Mouse (Mus musculus): Measurements from ENCODE around the gene Gopc. TPM values are rescaled to one million over a fixed set of nuclear protein-coding genes. Genes with fewer than 3 reads are reported as not detected.
A peak's percentile ranks its signal among the peaks of the same experiment; 100 is the strongest.

Gene Gopc
- polyA plus RNA-seq, 1 experiment from 2014 or later, result 16.2 TPM

DNA sequence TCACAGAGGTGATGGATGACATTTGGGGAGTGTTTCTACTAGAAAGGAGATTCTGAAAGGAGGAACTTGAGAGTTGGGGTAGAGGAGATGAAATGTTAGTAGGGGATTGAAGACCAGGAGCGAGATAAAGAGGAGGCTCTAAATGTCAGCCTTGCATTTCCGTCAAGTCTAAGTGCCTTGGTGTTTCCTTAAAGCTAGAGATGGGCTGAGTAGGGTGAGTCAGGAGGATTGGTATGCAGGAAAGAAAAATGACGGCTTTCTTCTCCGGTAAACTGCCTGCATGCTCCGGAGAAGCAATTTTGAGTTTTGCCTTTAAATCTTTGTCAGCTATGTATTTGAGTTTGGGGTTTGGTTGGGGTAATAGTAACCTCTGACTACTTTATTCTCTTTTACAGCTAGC lies 37.0 kb upstream of the Gopc start:
- no peak for ATAC-seq (ENCODE audit: insufficient number of reproducible peaks, low FRiP score, low TSS enrichment, low read depth)
- H3K9me3 ChIP-seq (ENCODE audit: control insufficient read depth, low read length), result no peaks in the 10 kb centered on the region
- no peak for DNase-seq (ENCODE audit: low spot score)
- H3K27me3 ChIP-seq (ENCODE audit: control insufficient read depth, insufficient read depth, low read length), result no peaks in the 10 kb centered on the region
- 75% methylated on average over 5 of the region's 5 CpGs for WGBS
- H3K4me3 ChIP-seq (ENCODE audit: low read depth, low read length), result peak overlapping the region; percentile 88
- no peak overlapping the region for H3K9ac ChIP-seq (ENCODE audit: low read length)
- H3K27ac ChIP-seq (replicated peaks; ENCODE audit: low read depth, low read length), result no peak overlapping the region
- peak overlapping the region; percentile 60 for H3K4me2 ChIP-seq (ENCODE audit: low read depth, severe bottlenecking)
- peaks cover 7% of the 10 kb centered on the region for H3K4me1 ChIP-seq (ENCODE audit: control insufficient read depth, insufficient read depth, low read length)
- H3K36me3 ChIP-seq (ENCODE audit: control insufficient read depth, insufficient read depth, low read length), result no peaks in the 10 kb centered on the region

DNA sequence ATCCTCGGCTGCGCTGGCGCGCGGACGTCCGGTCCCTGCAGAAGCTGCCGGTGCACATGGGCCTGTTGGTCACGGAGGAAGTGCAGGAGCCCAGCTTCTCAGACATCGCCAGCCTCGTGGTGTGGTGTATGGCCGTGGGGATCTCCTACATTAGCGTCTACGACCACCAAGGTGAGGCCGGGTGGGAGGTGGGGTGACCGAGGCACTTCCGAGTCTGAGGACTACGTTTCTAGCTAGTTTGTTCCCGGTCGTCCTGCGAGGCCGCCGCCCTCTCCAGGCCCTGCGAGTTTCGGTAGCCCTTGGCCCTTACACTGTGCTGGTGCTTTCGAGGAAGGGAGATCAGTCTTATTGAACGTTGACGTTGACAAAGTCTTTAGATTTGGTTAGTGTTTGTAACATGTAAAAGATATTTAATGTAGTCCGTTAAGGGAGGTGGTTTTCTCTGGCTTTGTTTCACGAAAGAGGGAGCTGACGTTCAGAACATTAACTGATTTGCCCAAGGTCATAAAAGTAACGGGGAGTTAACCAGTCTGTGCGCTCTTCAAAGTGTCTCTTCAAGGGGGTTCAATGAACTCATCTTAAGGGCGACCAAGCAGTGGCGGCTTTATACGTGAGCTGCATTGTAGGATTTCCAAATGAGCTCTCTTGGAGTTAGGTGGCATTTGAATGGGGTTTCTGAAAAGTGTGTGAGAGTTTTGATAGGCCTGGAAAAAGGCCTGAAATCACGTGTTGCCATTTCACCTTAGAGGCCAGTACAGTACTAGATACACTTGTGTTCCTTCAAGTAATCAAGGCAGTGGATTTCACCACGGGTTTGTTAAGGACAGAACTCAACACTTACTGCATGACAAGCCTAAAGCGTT lies 36.3 kb upstream of the Gopc start:
- peak; percentile 29 for DNase-seq (ENCODE audit: low spot score)
- WGBS, result 2% methylated on average over 39 of the region's 39 CpGs
- Histone ChIP-seq H3K4me3 (ENCODE audit: low read depth, low read length) (peak overlapping the region; percentile 88), H3K4me2 (ENCODE audit: low read depth, severe bottlenecking) (peak overlapping the region; percentile 60), H3K27ac (replicated peaks; ENCODE audit: low read depth, low read length) (peak overlapping the region; percentile 82), H3K9me3 (ENCODE audit: control insufficient read depth, low read length) (no peaks in the 10 kb centered on the region), H3K9ac (ENCODE audit: low read length) (peak overlapping the region; percentile 90), H3K36me3 (ENCODE audit: control insufficient read depth, insufficient read depth, low read length) (no peaks in the 10 kb centered on the region), H3K27me3 (ENCODE audit: control insufficient read depth, insufficient read depth, low read length) (no peaks in the 10 kb centered on the region), H3K4me1 (ENCODE audit: control insufficient read depth, insufficient read depth, low read length) (peaks cover 7% of the 10 kb centered on the region)
- ATAC-seq (ENCODE audit: insufficient number of reproducible peaks, low FRiP score, low TSS enrichment, low read depth), result peak; percentile 44

GRCm38 (mm10) chr10:52417299-52417997 lies 35.5 kb upstream of the Gopc start, which contains the start of gene Nus1:
TSS of gene Nus1 (plus strand) at chr10:52417547.
- peak within 1 kb of the TSS; percentile 88 for H3K4me3 ChIP-seq (ENCODE audit: low read depth, low read length)
- no peaks in the 10 kb centered on the region for H3K9me3 ChIP-seq (ENCODE audit: control insufficient read depth, low read length)
- peak within 1 kb of the TSS; percentile 60 for H3K4me2 ChIP-seq (ENCODE audit: low read depth, severe bottlenecking)
- peaks cover 7% of the 10 kb centered on the region for H3K4me1 ChIP-seq (ENCODE audit: control insufficient read depth, insufficient read depth, low read length)
- no peaks in the 10 kb centered on the region for H3K27me3 ChIP-seq (ENCODE audit: control insufficient read depth, insufficient read depth, low read length)
- peak within 1 kb of the TSS; percentile 82 for H3K27ac ChIP-seq (replicated peaks; ENCODE audit: low read depth, low read length)
- H3K9ac ChIP-seq (ENCODE audit: low read length), result peak within 1 kb of the TSS; percentile 90
- no peaks in the 10 kb centered on the region for H3K36me3 ChIP-seq (ENCODE audit: control insufficient read depth, insufficient read depth, low read length)
- DNase-seq (ENCODE audit: low spot score), result peak; percentile 98
- under 1% methylated on average over 77 of the region's 79 CpGs for WGBS
- ATAC-seq (ENCODE audit: insufficient number of reproducible peaks, low FRiP score, low TSS enrichment, low read depth), result peak; percentile 99

DNA sequence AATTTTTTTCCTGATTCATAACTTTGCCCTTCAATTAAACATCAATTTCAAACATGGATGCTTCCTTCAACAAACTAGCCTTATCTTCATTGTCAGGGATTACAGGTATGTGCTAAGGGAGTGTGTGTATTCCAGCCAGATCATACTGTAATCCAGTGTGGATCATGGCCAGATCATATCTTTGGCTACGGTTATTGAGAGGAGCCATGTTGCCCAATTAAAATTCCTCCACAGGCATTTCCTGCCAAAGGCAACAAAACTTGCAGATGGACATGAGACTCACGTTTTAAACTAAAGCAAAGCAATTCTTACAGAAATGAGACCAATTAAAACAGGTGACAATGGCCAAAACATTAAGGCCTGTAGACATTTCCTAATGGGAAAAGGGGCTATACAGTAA lies 34.5 kb upstream of the Gopc start:
- H3K4me3 ChIP-seq (ENCODE audit: low read depth, low read length), result no peak overlapping the region
- H3K4me2 ChIP-seq (ENCODE audit: low read depth, severe bottlenecking), result peak overlapping the region; percentile 32; the same call in 1 of the 2 replicates
- peaks cover 7% of the 10 kb centered on the region for H3K4me1 ChIP-seq (ENCODE audit: control insufficient read depth, insufficient read depth, low read length)
- H3K9me3 ChIP-seq (ENCODE audit: control insufficient read depth, low read length), result no peaks in the 10 kb centered on the region
- DNase-seq (ENCODE audit: low spot score) (no peak), ATAC-seq (ENCODE audit: insufficient number of reproducible peaks, low FRiP score, low TSS enrichment, low read depth) (no peak)
- H3K36me3 ChIP-seq (ENCODE audit: control insufficient read depth, insufficient read depth, low read length), result no peaks in the 10 kb centered on the region
- H3K27ac ChIP-seq (replicated peaks; ENCODE audit: low read depth, low read length), result no peak overlapping the region
- H3K27me3 ChIP-seq (ENCODE audit: control insufficient read depth, insufficient read depth, low read length), result no peaks in the 10 kb centered on the region
- 63% methylated on average over 2 of the region's 2 CpGs for WGBS
- H3K9ac ChIP-seq (ENCODE audit: low read length), result no peak overlapping the region

GRCm38 (mm10) chr10:52415020-52415419 lies 33.1 kb upstream of the Gopc start:
- no peaks in the 10 kb centered on the region for H3K27me3 ChIP-seq (ENCODE audit: control insufficient read depth, insufficient read depth, low read length)
- H3K4me1 ChIP-seq (ENCODE audit: control insufficient read depth, insufficient read depth, low read length), result peaks cover 7% of the 10 kb centered on the region
- 87% methylated on average over 2 of the region's 2 CpGs for WGBS
- no peak for DNase-seq (ENCODE audit: low spot score)
- no peak overlapping the region for H3K9ac ChIP-seq (ENCODE audit: low read length)
- H3K36me3 ChIP-seq (ENCODE audit: control insufficient read depth, insufficient read depth, low read length), result no peaks in the 10 kb centered on the region
- H3K4me2 ChIP-seq (ENCODE audit: low read depth, severe bottlenecking), result no peak overlapping the region
- no peak for ATAC-seq (ENCODE audit: insufficient number of reproducible peaks, low FRiP score, low TSS enrichment, low read depth)
- H3K27ac ChIP-seq (replicated peaks; ENCODE audit: low read depth, low read length), result no peak overlapping the region
- no peaks in the 10 kb centered on the region for H3K9me3 ChIP-seq (ENCODE audit: control insufficient read depth, low read length)
- H3K4me3 ChIP-seq (ENCODE audit: low read depth, low read length), result no peak overlapping the region

DNA sequence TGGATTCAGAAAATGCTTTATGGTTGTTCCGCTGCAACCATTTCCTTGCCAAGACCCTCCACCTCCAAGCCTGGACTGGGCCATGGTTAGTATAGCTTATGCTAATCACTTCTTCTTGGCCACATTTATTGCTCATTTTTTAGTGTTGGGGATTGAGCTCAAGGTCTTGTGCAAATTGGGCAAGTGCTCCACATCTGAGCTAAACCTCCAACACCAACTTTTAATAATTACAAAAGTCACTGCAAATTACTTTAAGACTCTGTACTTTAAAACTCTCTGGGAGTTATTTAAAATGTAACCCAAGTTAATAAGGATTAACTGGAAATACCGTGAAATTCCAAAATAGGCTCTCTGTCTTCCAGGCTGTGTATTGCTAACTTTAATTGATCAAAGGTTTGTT lies 25.6 kb upstream of the Gopc start:
- H3K27me3 ChIP-seq (ENCODE audit: control insufficient read depth, insufficient read depth, low read length), result no peaks in the 10 kb centered on the region
- H3K9ac ChIP-seq (ENCODE audit: low read length), result no peak overlapping the region
- H3K36me3 ChIP-seq (ENCODE audit: control insufficient read depth, insufficient read depth, low read length), result no peaks in the 10 kb centered on the region
- no peaks in the 10 kb centered on the region for H3K4me1 ChIP-seq (ENCODE audit: control insufficient read depth, insufficient read depth, low read length)
- no peak overlapping the region for H3K4me3 ChIP-seq (ENCODE audit: low read depth, low read length)
- 92% methylated on average over 2 of the region's 2 CpGs for WGBS
- H3K27ac ChIP-seq (replicated peaks; ENCODE audit: low read depth, low read length), result no peak overlapping the region
- DNase-seq (ENCODE audit: low spot score), result no peak
- no peak for ATAC-seq (ENCODE audit: insufficient number of reproducible peaks, low FRiP score, low TSS enrichment, low read depth)
- no peaks in the 10 kb centered on the region for H3K9me3 ChIP-seq (ENCODE audit: control insufficient read depth, low read length)
- H3K4me2 ChIP-seq (ENCODE audit: low read depth, severe bottlenecking), result no peak overlapping the region

DNA sequence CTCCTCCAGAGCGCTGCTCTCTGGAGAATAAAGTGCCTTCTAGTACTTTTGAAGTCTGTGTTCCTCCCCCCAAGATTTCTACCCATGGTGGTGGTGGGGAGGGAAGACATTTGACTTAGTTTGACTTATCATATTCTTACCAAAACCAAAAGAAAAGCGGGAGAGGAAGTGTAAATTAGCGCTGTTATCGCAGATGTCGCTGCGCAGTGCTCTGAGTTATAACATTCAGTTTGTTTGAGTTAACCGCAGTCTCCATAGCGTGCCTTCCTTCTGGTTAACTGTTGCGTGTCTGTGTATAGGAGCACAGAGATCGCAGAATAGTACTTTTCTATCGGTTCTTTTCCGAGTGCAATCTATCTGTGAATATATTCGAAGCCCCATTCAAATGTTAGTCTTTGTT lies 23.2 kb upstream of the Gopc start:
- Histone ChIP-seq H3K9ac (ENCODE audit: low read length) (no peak overlapping the region), H3K4me2 (ENCODE audit: low read depth, severe bottlenecking) (no peak overlapping the region), H3K36me3 (ENCODE audit: control insufficient read depth, insufficient read depth, low read length) (no peaks in the 10 kb centered on the region), H3K27ac (replicated peaks; ENCODE audit: low read depth, low read length) (no peak overlapping the region), H3K4me3 (ENCODE audit: low read depth, low read length) (no peak overlapping the region), H3K4me1 (ENCODE audit: control insufficient read depth, insufficient read depth, low read length) (no peaks in the 10 kb centered on the region), H3K9me3 (ENCODE audit: control insufficient read depth, low read length) (no peaks in the 10 kb centered on the region), H3K27me3 (ENCODE audit: control insufficient read depth, insufficient read depth, low read length) (no peaks in the 10 kb centered on the region)
- 86% methylated on average over 13 of the region's 13 CpGs for WGBS
- DNase-seq (ENCODE audit: low spot score), result no peak
- ATAC-seq (ENCODE audit: insufficient number of reproducible peaks, low FRiP score, low TSS enrichment, low read depth), result no peak

- ATAC-seq (ENCODE audit: insufficient number of reproducible peaks, low FRiP score, low TSS enrichment, low read depth) (no peak), DNase-seq (ENCODE audit: low spot score) (no peak)
- Histone ChIP-seq H3K9ac (ENCODE audit: low read length) (no peak overlapping the region), H3K4me2 (ENCODE audit: low read depth, severe bottlenecking) (no peak overlapping the region), H3K36me3 (ENCODE audit: control insufficient read depth, insufficient read depth, low read length) (no peaks in the 10 kb centered on the region), H3K27me3 (ENCODE audit: control insufficient read depth, insufficient read depth, low read length) (no peaks in the 10 kb centered on the region), H3K9me3 (ENCODE audit: control insufficient read depth, low read length) (no peaks in the 10 kb centered on the region), H3K4me1 (ENCODE audit: control insufficient read depth, insufficient read depth, low read length) (no peaks in the 10 kb centered on the region), H3K27ac (replicated peaks; ENCODE audit: low read depth, low read length) (no peak overlapping the region), H3K4me3 (ENCODE audit: low read depth, low read length) (no peak overlapping the region)
- 71% methylated on average over 3 of the region's 3 CpGs for WGBS
Observed at GRCm38 (mm10) chr10:52399722-52400121, 17.8 kb upstream of the Gopc start.
